Mouse (Mus musculus) heart, adult 18-20 months (tissue): ENCODE measurements around the gene Dock4. TPM values are rescaled to one million over a fixed set of nuclear protein-coding genes. Genes with fewer than 3 reads are reported as not detected.
A peak's percentile ranks its signal among the peaks of the same experiment; 100 is the strongest.

ENCODE experiments used
- DNase-seq, 2 experiments: peaks; one replicate each; pipeline ENCODE4 v3.0.0; 2021 to 2022; ENCODE audit warnings: mixed read lengths in 1 of 2
- total RNA-seq, 2 experiments: library from RNA; stranded (reverse); gene quantifications; 2 replicates each; pipeline ENCODE4 v1.2.3; 2021

Dock4 gene
- total RNA-seq, 2 experiments from 2014 or later: 11.9 to 13.9 TPM

GRCm38 (mm10) chr12:40655861-40656260 lies 210.1 kb downstream of the Dock4 start:
- DNase-seq: no peak

- DNase-seq: peak in 1 of 2 experiments; percentile 11
These were observed 210.7 kb downstream of the Dock4 start for GRCm38 (mm10) chr12:40656438-40656837.

GRCm38 (mm10) chr12:40657229-40657885 lies 211.6 kb downstream of the Dock4 start:
- no peak for DNase-seq

- DNase-seq: peak; percentile 19 to 34
These were observed 213.9 kb downstream of the Dock4 start for GRCm38 (mm10) chr12:40659689-40660088.

- no peak for DNase-seq
These were observed 223.7 kb downstream of the Dock4 start for GRCm38 (mm10) chr12:40669460-40669859.

- peak in 1 of 2 experiments; percentile 23 for DNase-seq
These were observed 225.0 kb downstream of the Dock4 start for GRCm38 (mm10) chr12:40670766-40671165.

GRCm38 (mm10) chr12:40679713-40680112 lies 234.0 kb downstream of the Dock4 start:
- DNase-seq: peak in 1 of 2 experiments; percentile 24

GRCm38 (mm10) chr12:40680551-40680950 lies 234.8 kb downstream of the Dock4 start:
- DNase-seq: peak; percentile 36 to 51

- no peak for DNase-seq
These were observed 245.7 kb downstream of the Dock4 start for GRCm38 (mm10) chr12:40691444-40691843.

- no peak for DNase-seq
These were observed 248.4 kb downstream of the Dock4 start for GRCm38 (mm10) chr12:40694082-40694721.

- DNase-seq: no peak
These were observed 252.6 kb downstream of the Dock4 start for GRCm38 (mm10) chr12:40698330-40698729.

- DNase-seq: no peak
These were observed 256.6 kb downstream of the Dock4 start for GRCm38 (mm10) chr12:40702233-40702792.

- DNase-seq: no peak
These were observed 258.5 kb downstream of the Dock4 start for GRCm38 (mm10) chr12:40704296-40704695.

- DNase-seq: no peak
These were observed 261.4 kb downstream of the Dock4 start for GRCm38 (mm10) chr12:40707108-40707507.

GRCm38 (mm10) chr12:40709094-40709493 lies 263.3 kb downstream of the Dock4 start:
- no peak for DNase-seq

- DNase-seq: no peak
These were observed 266.5 kb downstream of the Dock4 start for GRCm38 (mm10) chr12:40712235-40712634.

GRCm38 (mm10) chr12:40714288-40714687 lies 268.5 kb downstream of the Dock4 start:
- no peak for DNase-seq

- DNase-seq: no peak
These were observed 269.4 kb downstream of the Dock4 start for GRCm38 (mm10) chr12:40715174-40715573.

GRCm38 (mm10) chr12:40728373-40728772 lies 282.6 kb downstream of the Dock4 start:
- no peak for DNase-seq

GRCm38 (mm10) chr12:40730756-40731155 lies 285.0 kb downstream of the Dock4 start:
- peak; percentile 7 to 11 for DNase-seq

- no peak for DNase-seq
These were observed 299.7 kb downstream of the Dock4 start for GRCm38 (mm10) chr12:40745501-40745900.

GRCm38 (mm10) chr12:40746081-40746480 lies 300.3 kb downstream of the Dock4 start:
- DNase-seq: no peak

- DNase-seq: no peak
These were observed 313.5 kb downstream of the Dock4 start for GRCm38 (mm10) chr12:40759281-40759680.
